22 mouse cellular contexts compared by ENCODE assay signal in genomic region chr9:95832758-95833157, GRCm38 (mm10).
"Had no signal": no experiment of that assay in that cellular context is flagged by ENCODE, and none has a peak within 500 bp of the region (broad histone marks: within the 10 kb centered on the region; RNA-seq: fewer than 3 reads in every experiment).

No protein-coding gene starts in this region.

- H3K27ac ChIP-seq: limb, embryonic 10.5 days; limb, embryonic 13.5 days; liver, embryonic 12.5 days; liver, embryonic 15.5 days; lung, embryonic 15.5 days; midbrain, embryonic 10.5 days; midbrain, embryonic 13.5 days; neural tube, embryonic 12.5 days; neural tube, embryonic 15.5 days; stomach, postnatal 0 days had no signal

- H3K27me3 ChIP-seq: limb, embryonic 13.5 days; liver, embryonic 12.5 days; liver, embryonic 15.5 days; lung, embryonic 15.5 days; midbrain, embryonic 13.5 days; neural tube, embryonic 12.5 days; neural tube, embryonic 15.5 days had no signal

- H3K36me3 ChIP-seq: limb, embryonic 10.5 days; limb, embryonic 13.5 days; liver, embryonic 12.5 days; liver, embryonic 15.5 days; lung, embryonic 15.5 days; midbrain, embryonic 10.5 days; midbrain, embryonic 13.5 days; neural tube, embryonic 12.5 days; neural tube, embryonic 15.5 days had no signal

- H3K4me3 ChIP-seq: limb, embryonic 10.5 days; limb, embryonic 13.5 days; liver, embryonic 12.5 days; liver, embryonic 15.5 days; lung, embryonic 15.5 days; midbrain, embryonic 10.5 days; midbrain, embryonic 13.5 days; neural tube, embryonic 12.5 days; neural tube, embryonic 15.5 days had no signal

- H3K9ac ChIP-seq: limb, embryonic 13.5 days; liver, embryonic 12.5 days; liver, embryonic 15.5 days; lung, embryonic 15.5 days; midbrain, embryonic 13.5 days; neural tube, embryonic 12.5 days; neural tube, embryonic 15.5 days had no signal

- H3K4me1 ChIP-seq: limb, embryonic 10.5 days; limb, embryonic 13.5 days; liver, embryonic 15.5 days; midbrain, embryonic 10.5 days; midbrain, embryonic 13.5 days; neural tube, embryonic 12.5 days; neural tube, embryonic 15.5 days had no signal

- H3K4me2 ChIP-seq: limb, embryonic 13.5 days; liver, embryonic 12.5 days; liver, embryonic 15.5 days; lung, embryonic 15.5 days; midbrain, embryonic 13.5 days; neural tube, embryonic 12.5 days; neural tube, embryonic 15.5 days had no signal

- DNase-seq: kidney, adult 9 months; kidney, postnatal 14 days; kidney, postnatal 4 days; liver; lung, adult 18-20 months; lung, postnatal 10 days; lung, postnatal 36 days; right cerebral cortex, adult 18-20 months; right cerebral cortex, postnatal 14 days; thymus, adult 2 months; thymus, postnatal 14 days; thymus, postnatal 4 days had no signal

- ATAC-seq: liver, embryonic 12.5 days; midbrain, embryonic 13.5 days had no signal

- H3K9me3 ChIP-seq: limb, embryonic 10.5 days; limb, embryonic 13.5 days; liver, embryonic 12.5 days; liver, embryonic 15.5 days; lung, embryonic 15.5 days; midbrain, embryonic 10.5 days; midbrain, embryonic 13.5 days; neural tube, embryonic 12.5 days; neural tube, embryonic 15.5 days had no signal
